Mouse (Mus musculus): ENCODE measurements around the gene Ffar4. TPM values are rescaled to one million over a fixed set of nuclear protein-coding genes. Genes with fewer than 3 reads are reported as not detected.
A peak's percentile ranks its signal among the peaks of the same experiment; 100 is the strongest.

Ffar4 gene
- 1 to 10 TPM; 1.2 to 7.2 (median 4.5) TPM for total RNA-seq (2022)

- peak; percentile 33 for DNase-seq
Observed at GRCm38 (mm10) chr19:38096858-38097758, at the start of gene Ffar4. Ffar4 (plus strand) TSS chr19:38097071.

DNA sequence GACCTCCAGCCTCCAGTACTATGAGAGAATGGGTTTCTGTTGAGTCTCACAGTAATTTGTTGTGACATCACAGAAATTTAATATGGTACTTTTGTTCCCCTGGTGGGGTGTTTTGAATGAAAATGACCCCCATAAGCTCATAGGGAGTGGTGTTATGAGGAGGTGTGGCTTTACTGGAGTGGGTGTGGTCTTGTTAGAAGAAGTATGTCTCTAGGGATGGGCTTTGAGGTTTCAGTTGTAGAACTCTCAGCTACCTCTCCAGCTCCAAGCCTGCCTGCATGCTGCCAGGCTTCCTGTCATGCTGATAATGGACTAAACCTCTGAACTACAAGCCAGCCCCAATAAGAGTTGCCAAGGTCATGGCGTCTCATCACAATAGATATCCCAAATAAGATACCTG, 47.2 kb upstream of the Ffar4 start:
- DNase-seq: no peak

DNA sequence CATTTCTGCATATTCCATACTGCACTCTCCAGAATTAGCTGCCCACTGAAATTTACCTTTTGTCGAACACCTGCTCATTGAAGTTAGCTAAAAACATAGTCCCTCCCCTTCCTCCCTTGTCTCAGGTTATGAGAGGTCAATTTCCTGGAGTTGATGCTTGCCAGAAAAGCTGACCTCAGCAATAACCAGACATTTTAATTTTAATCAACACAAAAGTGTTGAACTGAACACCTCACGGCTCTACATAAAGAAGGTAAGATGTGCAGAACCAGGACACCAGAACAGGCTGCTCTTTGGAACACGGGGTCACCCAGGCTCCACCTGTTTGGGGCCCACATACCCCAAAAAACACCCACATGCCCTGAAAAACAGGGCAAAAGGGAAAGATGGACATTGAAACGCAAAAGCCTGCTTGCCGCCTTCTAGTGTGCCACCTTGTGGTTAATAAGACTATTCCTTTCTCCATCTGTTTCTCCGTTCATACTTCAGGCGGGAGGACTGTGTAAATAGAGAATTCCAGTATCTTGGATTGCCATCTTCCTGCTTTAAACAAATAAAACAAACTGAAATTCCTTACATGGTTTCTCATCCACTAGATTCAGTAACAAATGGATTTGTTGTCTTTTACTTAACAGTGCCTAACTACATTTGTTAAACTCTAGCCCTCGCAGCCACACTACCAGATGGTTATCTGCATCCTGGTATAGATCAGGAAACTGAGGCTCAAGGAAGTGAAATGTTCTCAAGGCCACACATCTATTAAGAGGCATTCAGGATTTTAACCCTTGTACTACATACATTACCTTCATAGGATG, 43.4 kb upstream of the Ffar4 start:
- no peak for DNase-seq

GRCm38 (mm10) chr19:38054149-38054719, 42.6 kb upstream of the Ffar4 start:
- peak; percentile 77 for DNase-seq

DNA sequence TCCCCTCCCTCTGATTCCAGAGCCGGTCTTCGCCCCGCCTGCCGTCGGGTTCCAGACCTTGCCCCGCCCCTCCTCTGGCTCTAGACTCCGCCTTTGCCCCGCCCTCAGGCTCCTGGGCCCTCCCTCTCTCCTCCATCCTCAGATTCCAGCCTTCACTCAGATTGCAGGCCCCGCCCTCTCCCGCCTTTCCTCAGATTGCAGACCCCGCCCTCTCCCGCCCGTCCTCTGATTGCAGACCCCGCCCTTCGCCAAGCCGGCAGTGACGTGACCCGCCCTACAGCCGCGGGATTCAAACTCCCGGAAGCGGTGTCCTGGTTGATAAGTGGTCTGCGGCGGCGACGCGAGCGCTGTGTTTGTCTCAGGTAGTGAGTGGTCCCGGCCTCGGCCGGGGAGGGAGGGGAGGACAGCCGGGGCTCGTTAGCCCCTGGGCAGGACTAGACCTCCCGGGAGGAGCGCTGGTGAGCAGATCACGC, 42.1 kb upstream of the Ffar4 start, which contains the start of gene Cep55:
Cep55 (plus strand) TSS at position 292 of the 473 bp plus-strand sequence.
- peak; percentile 93 for DNase-seq

- DNase-seq: no peak
Observed at GRCm38 (mm10) chr19:38055798-38056197, 41.1 kb upstream of the Ffar4 start.

DNA sequence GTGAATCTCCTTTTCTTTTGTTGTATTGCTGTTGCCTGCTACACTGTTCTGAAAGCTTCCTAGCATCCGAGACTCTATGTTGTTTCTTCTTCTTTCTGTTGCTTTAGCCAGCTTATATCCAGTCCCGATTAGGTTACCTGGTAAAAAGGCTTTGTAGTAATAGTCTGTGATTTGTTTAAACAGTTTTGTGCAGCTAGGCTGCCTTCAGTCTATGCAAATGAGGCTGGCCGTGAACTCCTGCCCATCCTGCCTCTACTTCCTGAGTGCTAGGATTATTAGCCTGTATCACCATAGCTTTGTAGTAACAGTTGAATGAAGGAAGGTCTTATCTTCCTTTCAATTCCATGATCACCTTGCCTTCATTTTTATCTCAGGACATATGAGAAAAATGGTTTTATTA, 40.6 kb upstream of the Ffar4 start:
- no peak for DNase-seq

DNA sequence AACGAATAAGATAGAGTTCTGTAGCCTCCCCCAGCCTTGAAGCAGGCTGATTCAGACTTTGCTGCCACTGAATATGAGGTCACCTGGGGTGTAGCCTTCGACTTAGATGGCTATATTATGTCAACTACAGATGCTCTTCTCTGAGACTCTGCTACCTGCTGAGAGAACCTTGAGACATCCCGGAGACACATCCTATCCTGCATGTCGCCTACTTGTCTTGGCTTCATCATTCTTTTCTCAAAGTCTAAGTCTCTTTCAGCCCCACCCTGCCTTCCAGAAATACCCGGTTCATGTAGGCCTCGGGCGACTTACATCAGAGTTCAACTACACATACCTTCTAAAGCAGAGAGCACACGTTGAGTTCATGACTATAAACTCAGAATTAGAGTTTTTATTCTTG, 39.9 kb upstream of the Ffar4 start:
- DNase-seq: no peak

DNA sequence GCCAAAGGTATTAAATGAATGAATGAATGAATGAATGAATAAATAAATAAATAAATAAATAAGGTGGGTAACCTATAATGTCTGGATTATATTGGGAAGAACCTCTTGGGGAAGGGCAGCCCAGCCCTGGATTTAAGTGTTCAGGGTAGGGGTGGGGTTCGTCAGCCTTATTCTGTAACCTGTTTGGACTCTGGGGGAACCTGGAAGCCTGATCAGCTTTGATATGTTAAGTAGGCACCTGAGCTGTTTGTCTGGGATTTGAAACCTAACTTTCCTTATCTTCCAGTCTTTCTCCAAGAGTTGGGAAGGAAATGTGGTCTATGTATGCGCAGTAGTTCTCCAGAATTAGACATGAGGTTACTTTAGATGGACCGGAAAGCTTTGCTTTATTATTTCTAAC, 33.7 kb upstream of the Ffar4 start:
- DNase-seq: no peak

DNA sequence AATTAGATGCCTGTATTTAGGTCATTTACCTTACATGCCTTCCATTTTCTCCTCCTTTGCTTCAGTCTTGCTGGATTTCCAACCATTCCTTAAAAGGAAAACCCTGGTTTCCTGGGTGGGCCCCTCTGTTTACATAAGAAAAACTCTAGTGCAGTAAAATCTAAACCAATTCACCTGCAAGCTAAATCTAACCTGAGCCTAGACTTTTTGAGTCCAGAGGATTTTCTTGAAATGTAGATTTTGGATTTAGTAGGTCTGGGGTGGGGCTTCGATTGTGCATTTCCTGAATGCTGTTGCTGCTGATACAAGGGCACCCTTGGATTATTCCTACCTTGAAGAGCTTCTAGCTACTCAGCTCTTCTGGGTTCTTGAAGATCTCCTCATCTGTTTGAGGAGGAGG, 32.8 kb upstream of the Ffar4 start:
- DNase-seq: no peak

- DNase-seq: no peak
Observed at GRCm38 (mm10) chr19:38073226-38073625, 23.6 kb upstream of the Ffar4 start.

DNA sequence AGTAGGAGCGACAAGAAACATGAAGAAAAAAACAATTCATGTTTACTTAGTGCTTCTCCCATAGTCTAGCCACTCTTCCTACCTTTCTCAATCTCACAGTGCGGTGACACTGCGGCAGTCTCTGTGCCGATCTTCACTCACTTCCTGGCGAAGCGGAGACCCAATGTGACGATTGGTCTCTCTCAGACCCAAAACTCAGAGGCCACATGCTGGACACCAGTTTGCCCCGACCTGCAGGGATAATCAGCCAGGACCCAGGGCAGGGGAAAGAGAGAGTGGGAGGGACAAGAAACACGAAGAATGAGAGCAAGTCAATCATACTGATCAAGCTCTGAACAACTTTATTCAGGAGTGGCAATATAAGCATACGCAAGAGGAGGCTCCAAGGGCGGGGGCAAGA, 21.8 kb upstream of the Ffar4 start:
- DNase-seq: no peak

DNA sequence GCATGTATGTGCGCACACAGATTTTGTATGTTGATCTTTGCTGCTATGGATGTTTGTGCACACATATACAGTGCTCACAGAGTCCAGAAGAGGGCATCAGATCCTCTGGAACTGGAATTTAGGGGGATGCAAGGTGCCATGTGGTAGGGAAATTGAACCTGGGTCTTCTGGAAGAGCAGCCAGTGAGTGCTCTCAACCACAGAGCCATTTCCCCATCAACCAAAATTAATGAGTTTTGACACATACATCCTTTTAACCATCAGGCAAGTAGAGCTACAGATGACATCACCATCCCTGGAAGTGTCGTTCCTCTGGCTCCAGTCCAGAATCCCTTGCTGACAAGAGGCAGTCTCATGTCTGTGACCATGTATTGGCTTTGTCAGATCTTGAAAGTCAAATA, 20.6 kb upstream of the Ffar4 start:
- DNase-seq: no peak

GRCm38 (mm10) chr19:38077851-38078540, 18.9 kb upstream of the Ffar4 start:
- DNase-seq: no peak

DNA sequence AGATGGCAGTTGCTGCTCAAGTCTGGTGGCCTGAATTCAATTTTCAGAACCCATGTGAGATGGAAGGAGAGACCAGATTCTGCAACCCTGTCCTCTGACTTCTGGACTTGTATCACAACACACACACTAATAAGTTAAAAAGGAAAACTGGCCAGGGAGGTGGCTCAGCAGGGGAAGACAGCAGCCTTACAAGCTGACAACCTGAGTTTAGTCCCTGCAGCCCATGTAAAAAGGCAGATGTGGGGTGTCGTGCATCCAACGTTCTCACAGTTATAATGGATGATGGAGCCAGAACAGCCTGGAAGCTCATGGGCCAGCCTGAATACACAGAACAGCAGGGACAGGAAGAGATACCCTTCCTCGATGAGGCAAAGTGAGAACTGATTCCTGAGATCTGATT, 15.5 kb upstream of the Ffar4 start:
- DNase-seq: no peak

- DNase-seq: no peak
Observed at GRCm38 (mm10) chr19:38082931-38083525, 13.8 kb upstream of the Ffar4 start.

- no peak for DNase-seq
Observed at GRCm38 (mm10) chr19:38085841-38086240, 11.0 kb upstream of the Ffar4 start.

DNA sequence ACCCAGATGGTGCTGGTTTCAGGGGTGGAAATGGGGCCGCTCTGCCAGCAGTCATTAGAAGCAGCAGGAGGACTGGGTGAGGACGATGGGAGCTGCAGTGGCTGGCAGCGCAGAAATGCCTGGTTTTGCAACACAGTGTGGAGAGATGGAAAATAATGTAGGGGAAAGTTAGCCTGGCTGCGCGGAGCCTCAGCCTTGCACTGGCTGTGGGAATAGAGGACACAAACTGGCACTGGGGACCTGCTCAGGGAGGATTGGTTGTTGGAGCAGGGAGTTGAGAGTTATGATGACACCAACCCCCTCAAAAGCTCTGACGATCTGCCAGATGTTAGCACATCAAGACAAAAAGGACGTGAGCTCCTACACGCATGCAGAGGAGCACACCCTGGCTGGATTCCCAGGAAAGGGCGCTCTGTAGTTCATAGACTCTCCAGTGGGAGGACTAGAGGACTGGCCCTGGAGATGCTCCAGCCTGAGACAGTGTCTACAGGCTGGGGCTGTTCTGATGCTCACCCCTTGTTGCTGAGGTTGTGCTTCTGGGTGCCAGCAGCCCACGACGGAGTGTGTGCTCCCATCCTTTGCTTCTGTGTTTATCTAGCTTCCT, 9.8 kb upstream of the Ffar4 start:
- DNase-seq: peak; percentile 41

GRCm38 (mm10) chr19:38089358-38089757, 7.5 kb upstream of the Ffar4 start:
- no peak for DNase-seq

DNA sequence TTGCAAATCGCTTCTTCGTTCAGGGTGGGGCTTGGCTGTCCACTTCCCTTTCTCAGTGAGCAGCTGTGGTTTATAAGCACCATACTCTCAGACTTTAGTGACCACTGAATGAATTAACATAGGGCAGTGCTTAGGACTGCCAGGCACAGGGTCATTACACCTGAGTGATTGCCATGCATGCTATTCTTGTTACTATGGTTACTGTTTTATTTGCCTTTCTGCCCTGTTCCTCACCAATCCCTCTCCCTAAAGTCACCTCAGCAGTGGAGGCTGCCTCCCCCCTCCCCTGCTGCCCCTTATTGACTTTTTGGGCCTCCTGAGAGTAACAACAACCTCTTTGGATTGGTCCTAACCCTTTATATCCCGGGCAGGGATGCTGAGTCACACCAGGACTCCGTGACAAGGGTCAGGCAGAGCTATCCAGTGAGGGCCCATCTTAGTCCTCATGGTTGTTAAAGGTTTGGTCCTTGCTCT, 5.3 kb upstream of the Ffar4 start:
- DNase-seq: no peak

DNA sequence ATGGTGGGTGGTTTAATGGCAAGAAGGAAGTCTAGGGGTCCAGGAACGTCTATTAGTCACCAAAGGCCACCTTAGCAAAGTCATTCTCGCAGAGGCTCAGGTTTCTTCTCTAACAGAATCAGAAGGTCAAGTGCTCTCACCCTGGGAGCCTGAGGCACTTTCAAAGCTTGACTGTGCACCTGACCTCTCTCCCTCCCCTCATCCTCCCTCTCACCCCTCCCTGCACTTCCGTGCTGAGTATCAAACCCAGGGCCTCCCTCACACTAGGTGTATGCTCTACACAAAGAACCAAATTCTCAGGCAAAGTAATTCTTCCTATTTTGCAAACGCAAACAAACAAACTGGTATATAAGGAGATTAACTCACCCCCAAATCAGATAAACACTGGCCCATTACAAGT, 640 bp upstream of the Ffar4 start:
- no peak for DNase-seq

Measured in adrenal gland, adult 8-10 months (tissue).